Mouse (Mus musculus) NIH3T3 (cell line): Measurements from ENCODE around the gene BC024978.

Experiments used
- DNase-seq: peaks from one replicate; pipeline ENCODE4 v3.0.0-alpha.2; 2012; ENCODE audit warnings: low read depth

Gene BC024978

DNA sequence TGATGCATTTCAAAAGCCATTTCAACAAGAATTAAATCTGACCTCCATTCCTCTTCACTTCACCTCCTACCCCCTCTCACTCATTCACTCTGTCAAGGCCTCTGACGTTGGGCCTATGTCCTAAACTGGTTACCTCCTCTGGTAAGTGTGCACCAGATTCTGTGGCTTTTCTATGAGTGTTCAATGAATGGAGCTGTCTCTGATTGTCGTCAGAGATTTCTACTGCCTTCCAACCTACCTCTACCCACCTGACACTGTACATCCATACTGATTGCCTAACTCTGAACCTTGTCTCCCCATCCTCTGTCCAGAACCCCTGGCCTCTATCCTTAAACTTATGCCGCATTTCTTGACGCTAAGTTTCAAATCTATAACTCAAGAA is 17.6 kb upstream of the BC024978 start:
- no peak for DNase-seq

DNA sequence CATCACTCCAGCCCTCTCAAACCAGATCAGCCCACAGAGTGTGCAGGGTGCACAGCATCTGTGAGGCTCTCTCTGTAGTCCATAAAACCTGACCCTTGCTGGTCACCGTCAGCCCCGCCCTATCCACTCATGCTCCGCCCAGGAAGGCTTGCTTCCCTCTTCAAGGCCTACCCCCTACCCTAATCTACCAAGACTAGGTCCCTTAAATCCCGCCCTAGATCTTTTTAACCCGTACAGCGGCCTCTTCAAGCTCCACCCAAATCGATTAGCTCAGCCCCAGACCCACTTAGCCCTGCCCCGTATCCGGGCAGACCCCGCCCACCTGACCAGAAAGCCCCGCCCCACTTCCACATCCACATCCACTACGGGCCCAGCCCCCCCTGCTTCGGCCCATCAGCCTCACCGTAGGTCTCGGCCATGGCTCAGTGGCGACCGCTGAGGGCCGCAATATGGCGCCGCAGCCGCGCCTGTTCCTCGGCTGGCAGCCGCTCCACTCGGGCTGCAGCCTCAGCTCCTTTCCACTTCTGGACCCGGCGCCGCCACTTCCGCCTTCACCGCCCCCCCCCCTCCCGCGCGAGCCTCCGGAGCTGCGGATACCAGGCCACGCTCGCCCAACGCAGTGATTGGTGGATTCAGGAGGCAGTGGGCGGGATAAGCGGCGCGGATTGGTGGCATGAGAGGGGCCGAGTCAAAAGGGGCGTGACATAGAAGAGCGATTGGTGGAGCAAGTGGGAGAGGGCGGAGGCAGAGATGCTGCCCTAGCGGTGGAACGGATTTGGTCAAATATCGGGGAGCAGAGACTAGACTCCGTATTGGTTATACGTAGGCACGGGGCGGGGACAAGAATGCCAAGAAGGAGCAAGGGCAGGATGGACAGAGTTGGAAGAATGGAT is 17.0 kb upstream of the BC024978 start, which contains the start of gene Rab4b:
TSS of gene Rab4b (minus strand) at position 573 of the 893 bp plus-strand sequence.
- DNase-seq: peak; percentile 100

DNA sequence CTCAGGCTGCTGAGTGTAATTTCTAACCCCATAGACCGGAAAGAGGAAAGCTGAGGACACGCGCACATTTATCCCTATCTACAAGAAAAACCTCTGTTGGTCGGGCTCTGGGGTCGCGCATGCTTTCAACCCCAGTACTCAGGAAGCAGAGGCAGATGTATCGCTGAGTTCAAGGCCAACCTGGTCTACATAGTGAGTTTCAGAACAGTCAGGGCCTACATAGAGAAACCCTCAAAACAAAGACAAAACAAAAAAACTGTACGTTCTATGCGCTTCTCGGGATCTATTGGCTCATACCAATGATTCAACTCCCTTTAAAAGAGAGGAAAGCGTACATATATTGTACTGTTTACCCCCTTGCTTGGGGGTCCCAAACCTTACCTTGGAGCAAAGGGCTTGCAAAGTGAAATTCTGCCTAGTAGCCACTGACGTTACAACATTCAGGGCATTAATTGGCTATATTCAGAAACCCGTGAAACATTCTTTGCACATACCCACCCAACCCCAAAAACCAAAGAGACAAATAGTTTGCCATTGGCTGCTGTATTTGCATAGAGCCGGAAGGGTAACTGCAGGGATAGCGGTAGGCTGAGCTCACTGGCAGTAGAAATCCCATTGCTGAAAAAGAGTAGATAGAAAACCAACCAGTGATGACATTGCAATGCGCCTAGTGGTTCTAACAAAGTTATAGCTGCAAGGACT is 16.2 kb upstream of the BC024978 start:
- DNase-seq: no peak

DNA sequence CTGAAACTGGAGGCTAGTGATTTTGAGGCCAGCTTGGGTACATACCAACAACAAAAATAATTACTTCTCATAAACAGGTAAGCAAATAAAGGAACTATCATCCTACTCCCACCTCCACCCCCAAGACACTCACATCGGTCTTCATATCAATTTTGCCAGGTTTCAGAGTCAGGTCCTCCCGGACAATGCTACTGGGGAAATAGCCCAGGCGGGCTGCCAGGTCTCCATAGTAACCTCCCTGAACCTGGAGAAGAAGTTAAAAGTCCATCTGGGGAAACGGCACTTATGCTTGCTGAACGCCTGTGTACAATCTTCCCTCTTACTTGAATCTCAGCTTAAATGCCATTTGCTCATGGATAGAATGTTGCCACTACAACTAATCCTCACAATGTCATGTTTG is 15.5 kb upstream of the BC024978 start:
- no peak for DNase-seq

DNA sequence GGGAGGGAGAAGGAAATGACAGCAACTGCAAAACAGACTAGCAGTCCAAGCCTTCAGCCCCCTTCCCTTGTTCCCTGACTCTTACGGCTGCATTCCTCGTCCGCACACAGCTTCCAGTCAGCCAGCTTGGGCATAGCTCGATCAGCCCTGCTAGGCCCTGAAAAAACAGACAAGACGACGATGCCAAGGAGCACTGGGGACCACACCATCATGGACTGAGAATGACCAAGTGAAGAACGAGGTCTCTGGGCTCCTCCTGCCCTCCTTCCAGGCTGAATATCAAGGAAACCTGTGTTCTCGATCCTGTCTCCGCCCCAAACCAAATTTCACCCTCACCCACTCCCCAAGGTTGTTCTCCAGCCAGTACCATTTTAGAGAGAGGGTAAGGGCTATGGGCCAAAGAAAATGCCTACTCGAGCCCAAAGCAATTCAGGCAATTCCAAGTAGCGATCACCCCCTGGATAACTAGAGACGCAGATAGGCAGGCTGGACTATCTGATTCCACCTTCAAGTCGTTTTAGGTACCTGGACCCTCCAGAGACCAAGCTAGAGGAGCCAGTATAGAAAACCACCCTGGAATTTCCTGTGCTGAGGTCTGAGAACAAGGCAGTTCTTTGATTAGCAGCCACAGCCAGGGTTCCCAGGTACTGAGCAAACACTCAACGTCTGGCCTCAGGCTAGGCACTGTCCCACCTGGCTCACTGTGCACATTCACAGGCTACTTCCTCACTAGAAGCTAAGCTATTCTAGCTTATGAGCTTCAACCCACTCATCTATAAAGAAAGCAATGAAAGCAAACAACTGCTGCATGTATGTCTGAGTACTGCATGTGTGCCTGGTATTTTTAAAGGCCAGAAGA is 14.5 kb upstream of the BC024978 start, which contains the start of the genes Gm21983 and Mia:
TSS of gene Gm21983 (minus strand) at position 250 of the 859 bp plus-strand sequence.
TSS of gene Mia (minus strand) at position 321 of the 859 bp plus-strand sequence.
- no peak for DNase-seq

DNA sequence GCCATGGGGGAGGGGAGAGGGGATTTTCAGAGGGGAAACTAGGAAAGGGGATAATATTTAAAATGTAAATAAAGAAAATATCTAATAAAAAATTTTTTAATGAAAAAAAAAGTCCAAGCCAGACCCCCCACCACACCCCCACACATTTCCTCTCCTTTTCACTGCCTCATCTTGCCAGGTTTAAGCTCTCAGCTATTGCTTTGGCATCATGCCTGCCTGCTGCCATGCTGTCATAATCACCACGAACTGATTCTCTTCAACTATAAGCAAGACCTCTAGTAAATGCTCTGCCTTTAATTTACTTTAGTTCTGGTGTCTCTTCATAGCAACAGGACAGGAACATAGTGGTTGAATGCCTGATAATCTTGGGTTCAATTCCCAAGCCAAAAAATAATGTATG is 13.1 kb upstream of the BC024978 start:
- no peak for DNase-seq

DNA sequence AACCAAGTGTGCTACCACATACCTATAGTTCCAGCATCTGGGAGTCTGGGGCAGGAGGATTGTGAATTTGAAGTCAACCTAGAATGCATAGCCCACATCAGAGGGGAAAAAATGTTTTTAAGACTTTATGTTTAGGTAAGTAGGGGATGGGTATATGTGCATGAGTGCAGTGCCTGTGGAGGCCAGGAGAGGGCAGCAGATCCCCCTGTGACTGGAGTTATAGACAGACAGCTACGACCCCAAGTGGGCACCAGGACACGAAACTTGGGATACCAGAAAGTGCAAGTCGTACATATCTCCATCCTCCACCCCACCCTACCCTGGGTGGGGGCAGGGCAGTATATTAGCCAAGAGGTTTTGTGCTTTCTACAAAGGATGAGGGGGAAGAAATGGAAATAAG is 10.6 kb upstream of the BC024978 start:
- peak; percentile 68 for DNase-seq

DNA sequence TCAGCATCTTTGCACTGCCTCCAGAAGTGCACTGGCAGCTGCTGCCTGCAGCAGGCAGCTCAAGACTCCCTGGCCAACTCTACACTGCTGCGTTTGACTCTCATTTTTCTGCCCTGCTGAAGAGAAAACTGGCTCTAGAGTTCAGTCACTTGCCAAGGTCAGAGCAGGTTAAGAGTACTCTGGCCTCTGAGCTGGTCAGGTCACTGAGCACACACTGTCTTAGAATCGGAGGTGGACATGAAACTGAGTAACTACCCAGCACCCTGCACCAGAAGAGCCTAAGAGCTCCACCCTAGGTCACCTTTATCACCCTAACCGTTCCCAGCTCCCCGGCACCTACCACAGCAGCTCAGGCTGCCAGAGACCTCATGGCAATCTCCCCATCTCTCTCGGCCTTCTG is 9.6 kb upstream of the BC024978 start:
- no peak for DNase-seq

DNA sequence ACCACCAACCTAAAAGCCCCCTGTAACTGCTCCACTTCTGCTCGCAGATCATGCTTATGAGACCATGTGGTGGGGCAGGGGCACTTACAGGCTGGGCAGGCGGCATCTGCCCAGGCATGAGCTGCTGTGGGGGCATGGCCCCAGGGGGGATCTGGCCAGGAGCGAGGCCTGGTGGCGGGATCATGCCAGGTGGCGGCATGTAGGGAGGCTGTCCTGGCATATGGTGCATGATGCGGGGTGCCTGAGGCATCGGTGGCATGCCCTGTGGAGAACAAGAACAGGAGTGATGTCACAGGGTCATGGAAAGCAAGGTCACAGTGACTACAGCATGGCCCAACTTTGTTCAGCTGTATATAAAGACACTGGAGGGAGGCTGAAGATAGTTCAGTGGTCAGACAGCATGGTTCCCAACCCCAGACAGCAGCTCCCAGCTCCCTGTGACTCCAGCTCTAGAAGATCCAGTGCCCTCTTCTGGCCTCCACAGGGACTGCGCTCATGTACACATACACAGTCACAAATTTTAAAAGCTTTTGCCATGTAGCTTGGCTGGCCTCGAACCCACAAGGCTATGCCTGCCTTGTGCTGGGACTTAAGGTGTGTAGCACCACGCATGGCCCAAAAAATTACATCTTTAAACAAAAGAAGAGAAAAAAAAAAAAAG is 6.2 kb upstream of the BC024978 start:
- DNase-seq: peak; percentile 29

DNA sequence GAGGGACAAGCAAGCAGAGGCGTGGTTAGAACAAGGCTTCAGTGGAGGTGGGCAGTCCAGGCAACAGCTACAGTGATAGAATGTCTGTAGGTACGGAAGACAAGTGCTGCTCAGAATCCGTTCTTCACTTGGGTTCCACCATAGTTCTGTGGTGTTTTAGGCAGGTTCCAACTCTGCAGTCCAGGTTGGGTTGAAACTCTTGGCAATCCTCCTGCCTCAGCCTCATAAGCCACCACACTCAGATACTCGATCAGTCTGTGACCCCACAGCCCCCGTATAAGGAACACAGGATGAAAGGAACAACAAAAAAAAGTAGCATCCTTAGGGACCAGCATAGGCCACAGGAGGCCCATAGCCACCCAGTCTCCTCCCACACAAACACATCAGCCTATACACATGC is 3.1 kb upstream of the BC024978 start:
- DNase-seq: no peak

DNA sequence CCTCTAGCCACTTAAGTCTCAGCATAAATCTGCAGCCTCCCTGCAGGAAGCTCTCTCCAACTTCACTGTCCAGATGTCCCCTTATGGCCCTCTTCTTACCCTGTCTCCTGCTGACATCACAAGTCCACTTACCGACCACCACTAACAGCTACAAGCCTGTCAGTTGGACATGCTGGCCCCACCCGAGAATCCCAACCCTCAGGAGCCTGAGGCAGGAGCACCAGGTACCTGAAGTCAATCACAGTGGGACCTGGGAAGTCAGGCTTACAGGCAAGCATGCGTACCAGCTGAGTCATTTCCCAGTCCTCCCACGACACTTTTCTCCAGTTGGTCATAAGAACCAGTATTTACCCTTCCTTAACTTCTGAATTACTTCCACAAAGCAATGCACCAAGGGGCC is 1.9 kb upstream of the BC024978 start:
- DNase-seq: peak; percentile 24

DNA sequence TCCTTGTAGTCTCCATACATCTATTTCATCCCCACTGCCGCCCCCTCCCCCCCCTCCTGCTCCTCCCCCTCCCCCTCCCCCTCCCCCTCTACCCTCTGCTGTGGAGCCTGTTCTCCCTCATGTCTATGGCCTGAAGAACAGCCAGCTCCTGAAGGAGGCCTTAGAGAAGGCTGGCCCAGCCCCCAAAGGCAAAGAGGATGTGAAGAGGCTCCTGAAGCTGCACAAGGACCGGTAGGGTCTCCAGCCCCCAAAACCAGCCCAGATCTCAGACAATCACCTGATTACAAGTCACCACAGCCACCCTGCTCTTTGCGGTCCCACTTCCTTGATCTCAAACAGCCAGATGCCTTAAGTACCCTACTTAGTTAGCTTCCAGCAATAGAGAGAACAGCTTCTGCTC is 1.6 kb downstream of the BC024978 start:
- no peak for DNase-seq

DNA sequence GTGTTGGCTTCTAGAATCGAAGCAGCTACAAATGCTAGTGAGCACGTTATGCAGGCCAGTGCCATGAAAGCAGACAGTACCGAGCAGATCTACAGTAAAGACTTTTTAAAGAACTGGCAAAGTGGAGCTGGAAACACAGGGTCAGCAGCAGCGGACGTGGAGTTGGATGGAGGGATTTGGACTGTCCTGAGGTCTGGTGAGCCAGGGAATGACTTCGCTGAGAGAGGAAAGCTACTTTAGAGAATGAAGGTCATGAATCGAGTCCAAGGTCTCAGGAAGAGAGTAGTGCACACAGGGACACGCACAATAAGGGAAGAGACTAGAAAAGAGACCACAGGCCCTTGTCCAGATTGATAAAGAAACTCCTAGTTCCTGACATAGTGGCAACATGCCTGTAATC is 2.1 kb downstream of the BC024978 start:
- DNase-seq: no peak

DNA sequence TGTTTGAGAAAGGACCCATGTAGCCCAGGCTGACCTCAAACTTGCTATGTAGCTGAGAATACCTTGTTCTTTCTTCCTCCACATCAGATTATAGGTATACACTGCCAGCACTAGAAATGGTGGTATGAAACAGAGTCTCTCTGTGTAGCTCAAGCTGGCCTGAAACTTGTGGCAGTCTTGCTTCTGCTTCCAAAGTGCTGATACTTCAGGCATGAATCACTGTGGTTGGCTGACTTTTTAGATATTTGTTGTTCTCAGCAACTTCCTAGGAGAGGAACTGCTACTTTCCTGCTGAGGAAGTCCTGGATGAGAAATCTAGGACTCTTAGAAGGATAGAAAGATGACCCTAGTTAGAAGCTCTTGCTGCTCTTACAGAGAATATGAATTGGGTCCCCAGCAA is 2.8 kb downstream of the BC024978 start:
- peak; percentile 80 for DNase-seq

DNA sequence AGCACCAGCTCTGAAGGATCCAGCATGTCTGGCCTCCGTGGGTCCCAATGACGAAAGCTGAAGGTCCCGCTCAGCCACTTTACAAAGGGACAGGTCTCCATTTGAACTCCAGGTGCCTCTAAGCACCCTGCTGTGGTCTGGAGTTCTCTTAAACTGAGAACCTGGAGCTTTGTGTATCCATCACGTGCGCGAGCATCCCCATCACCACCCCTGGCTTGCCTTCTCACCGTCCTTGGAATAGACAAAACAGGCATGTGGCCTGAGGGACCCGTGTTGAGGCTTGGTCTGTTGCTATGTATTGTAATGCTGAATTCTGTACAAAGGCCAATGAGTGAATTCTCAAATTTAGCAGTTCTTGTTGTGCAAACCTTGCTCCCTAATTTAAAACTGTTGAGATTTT is 3.2 kb downstream of the BC024978 start:
- no peak for DNase-seq

DNA sequence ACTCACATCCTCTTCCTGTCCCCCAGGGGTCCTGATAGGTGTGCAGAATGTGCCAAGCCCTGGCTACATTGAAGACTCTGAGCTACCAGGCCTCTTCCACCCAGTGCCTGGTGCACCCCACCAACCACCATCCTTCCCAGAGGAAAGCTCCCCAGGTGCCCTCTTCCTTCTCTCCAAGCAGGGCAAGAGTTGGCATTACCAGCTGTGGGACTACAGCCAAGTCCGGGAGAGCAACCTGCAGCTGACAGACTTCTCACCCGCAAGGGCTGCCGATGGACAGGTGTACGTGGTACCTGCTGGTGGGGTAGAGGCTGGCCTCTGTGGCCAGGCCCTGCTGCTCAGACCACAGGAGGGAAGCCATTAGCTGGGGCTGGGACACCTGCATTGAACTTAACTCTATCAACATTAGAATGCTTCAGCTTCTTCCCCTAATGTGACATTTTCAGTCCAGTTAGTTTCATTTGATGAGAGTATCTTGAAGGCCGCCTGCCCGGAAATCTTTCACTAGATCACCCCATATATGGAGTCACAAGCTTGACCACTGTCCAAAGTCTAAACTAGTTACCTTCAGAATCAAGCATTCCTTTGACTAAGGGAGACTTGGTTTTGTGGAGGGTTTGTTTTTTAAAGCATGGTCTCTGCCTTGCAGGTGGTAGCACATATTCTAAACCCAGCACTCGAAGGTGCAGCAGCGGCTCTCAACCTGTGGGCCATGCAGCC is 8.3 kb downstream of the BC024978 start:
- no peak for DNase-seq

DNA sequence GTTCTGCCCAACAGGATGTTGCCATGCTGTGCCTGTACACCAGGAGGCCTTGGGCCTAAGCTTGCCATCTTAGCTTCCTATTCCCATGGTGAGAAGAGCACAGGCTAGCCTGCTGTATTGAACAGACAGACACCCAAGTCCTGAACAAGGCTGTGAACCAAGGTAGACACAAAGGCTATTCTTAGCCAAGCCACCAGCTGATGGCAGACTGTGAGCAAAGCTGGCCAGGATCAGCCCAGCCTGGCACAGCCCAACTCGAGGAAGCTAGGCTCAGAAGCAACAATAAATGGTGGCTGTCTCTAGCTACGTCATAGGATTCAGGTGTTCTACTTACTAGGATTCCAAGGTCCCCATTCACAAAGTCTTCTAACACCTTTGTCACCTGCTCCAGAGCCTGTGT is 17.0 kb downstream of the BC024978 start:
- no peak for DNase-seq

DNA sequence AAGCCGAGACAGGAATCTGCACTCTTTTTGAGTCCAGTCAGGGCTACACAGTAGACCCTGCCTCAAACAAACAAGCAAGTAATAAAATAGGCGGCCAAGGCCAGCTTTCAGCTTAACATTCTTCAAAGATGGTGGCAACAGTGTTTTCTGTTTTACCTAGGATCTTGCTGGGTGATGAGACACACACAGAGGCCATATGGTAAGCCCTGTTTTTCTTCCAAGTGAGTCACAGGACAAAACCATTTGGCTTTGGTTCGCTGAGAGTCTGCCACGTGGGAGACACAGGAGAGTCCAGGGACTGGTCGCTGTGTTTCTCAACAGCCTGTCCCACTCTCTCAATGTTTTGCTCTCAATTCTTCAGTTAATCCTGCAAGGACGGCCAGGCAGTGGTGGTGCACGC is 23.0 kb downstream of the BC024978 start:
- peak; percentile 73 for DNase-seq

DNA sequence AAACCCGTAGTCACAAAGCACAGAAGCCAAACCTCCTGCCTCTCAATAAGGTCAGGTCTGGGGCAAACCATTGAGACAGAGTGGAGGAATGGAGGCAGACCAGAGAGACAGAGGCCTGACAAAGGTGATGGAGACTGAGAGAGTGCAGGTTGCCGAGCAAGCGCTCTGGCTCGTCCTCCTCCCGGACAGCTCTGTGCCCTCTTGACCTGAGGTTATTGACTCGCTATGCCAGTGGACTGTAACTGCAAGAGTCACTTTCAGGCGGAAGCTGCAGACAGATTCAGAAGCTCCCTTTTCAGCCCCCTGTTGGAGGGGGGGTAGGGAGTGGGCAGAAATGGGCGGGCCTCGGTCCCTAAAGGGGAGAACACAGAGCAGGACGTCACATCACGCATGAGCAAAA is 24.4 kb downstream of the BC024978 start:
- DNase-seq: no peak

DNA sequence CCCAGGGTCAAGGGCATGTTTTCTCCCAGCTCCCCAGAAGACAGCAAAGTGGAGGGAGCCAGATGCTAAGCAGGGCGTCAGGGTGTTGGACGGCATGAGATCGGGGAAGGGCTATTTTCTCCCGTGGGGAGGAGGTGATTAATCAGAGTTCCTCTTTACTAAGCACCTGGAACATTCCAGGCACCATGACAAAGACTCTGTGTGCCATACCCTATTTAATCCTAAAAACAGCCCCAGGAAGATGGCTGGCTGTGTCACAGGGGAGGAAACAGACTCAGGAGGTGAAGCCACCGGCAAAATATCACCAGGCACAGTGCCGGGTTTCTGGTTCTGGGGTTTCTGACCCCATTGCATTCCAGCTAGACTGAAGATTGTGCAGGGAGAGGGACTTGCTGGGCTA is 26.4 kb downstream of the BC024978 start:
- no peak for DNase-seq

DNA sequence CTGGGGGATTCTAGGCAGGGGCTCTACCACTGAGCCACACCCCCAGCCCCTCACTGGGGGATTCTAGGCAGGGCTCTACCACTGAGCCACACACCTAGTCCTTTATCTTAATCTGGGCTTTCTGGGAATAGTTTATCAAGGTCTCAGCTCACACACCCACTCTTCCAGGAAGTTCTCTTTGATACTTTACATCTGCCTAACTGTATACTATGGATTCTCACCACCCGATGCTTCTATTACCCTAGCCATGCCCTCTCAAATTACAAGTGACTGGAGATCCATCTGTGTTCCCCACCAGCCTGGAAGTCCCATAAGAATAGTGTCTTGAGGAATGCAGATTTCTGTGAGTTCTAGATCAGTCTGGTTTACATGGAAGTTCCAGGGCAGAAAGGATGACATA is 27.0 kb downstream of the BC024978 start:
- DNase-seq: no peak
